Mouse (Mus musculus) liver, embryonic 14.5 days (tissue): ENCODE results near the gene Rnf220. TPM values are rescaled to one million over a fixed set of nuclear protein-coding genes. Genes with fewer than 3 reads are reported as not detected.

Experiments used
- ATAC-seq: fragments of 200-750 bp; cut with Nextera tagmentation; 2 replicates; pipeline ENCODE4 v1.8.0; 2017; ENCODE audit warnings: moderate number of reproducible peaks, mild to moderate bottlenecking, moderate library complexity; ENCODE audit not compliant: insufficient read depth
- DNase-seq, 3 experiments: peaks; one replicate each; pipeline ENCODE4 v3.0.0-alpha.2; 2012 to 2013; ENCODE audit warnings: low read depth in 3 of 3, low spot score in 3 of 3
- H3K27ac ChIP-seq: fragments of 300-500 bp; sonication (generic); 2 replicates; pipeline ENCODE4 v1.5.1; 2014; ENCODE audit warnings: moderate library complexity, mild to moderate bottlenecking, control low read depth, inconsistent platforms
- H3K27me3 ChIP-seq: fragments of 300-500 bp; sonication (generic); 2 replicates; pipeline ENCODE4 v1.6.1; 2014; ENCODE audit warnings: mild to moderate bottlenecking, low read length, moderate library complexity; ENCODE audit not compliant: control insufficient read depth, insufficient read depth
- H3K36me3 ChIP-seq: fragments of 300-500 bp; sonication (generic); replicated peaks from 2 replicates; pipeline ENCODE4 v1.6.1; 2014; ENCODE audit warnings: low read depth; ENCODE audit not compliant: control insufficient read depth, insufficient read depth
- H3K4me1 ChIP-seq, 2 experiments: fragments of 200-500 bp in 1 of 2; fragments of 300-500 bp in 1 of 2; sonication (generic) in 1 of 2; replicated peaks; 2 replicates each; pipeline ENCODE4 v1.6.1; 2012 to 2014; ENCODE audit warnings: antibody characterized with exemption in 1 of 2, inconsistent platforms in 1 of 2, low read length in 1 of 2; ENCODE audit not compliant: control insufficient read depth in 2 of 2, insufficient read depth in 2 of 2
- H3K4me2 ChIP-seq: fragments of 300-500 bp; sonication (generic); 2 replicates; pipeline ENCODE4 v1.6.1; 2014; ENCODE audit warnings: low read depth, mild to moderate bottlenecking, control low read depth, moderate library complexity
- H3K4me3 ChIP-seq, 2 experiments: fragments of 200-500 bp in 1 of 2; fragments of 300-500 bp in 1 of 2; sonication (generic) in 1 of 2; 2 replicates each; pipeline ENCODE4 v1.5.1; 2012 to 2014; ENCODE audit warnings: low read depth in 2 of 2, low read length in 2 of 2, mild to moderate bottlenecking in 2 of 2, control low read depth in 1 of 2, inconsistent platforms in 1 of 2, moderate library complexity in 1 of 2; ENCODE audit not compliant: insufficient read depth in 1 of 2
- H3K9ac ChIP-seq: fragments of 300-500 bp; sonication (generic); replicated peaks from 2 replicates; pipeline ENCODE4 v1.6.1; 2014; ENCODE audit warnings: mild to moderate bottlenecking, control low read depth, moderate library complexity
- H3K9me3 ChIP-seq: fragments of 300-500 bp; sonication (generic); 2 replicates; pipeline ENCODE4 v1.6.1; 2016; ENCODE audit warnings: low read length, mixed read lengths; ENCODE audit not compliant: control insufficient read depth
- CTCF ChIP-seq: IDR thresholded peaks from 2 replicates; pipeline ENCODE4 v1.5.1; 2016; ENCODE audit warnings: antibody characterized with exemption, low read depth, control low read depth
- EP300 ChIP-seq: IDR thresholded peaks from 2 replicates; pipeline ENCODE4 v1.6.1; 2016; ENCODE audit warnings: antibody characterized with exemption, low read depth
- WGBS: fragments of 180-500 bp; shearing (Covaris S2); extraction: QIAGEN DNeasy Blood & Tissue Kit; methylation state at CpG from one replicate; pipeline ENCODE4 v1.1.7; 2014; ENCODE audit not compliant: insufficient replicate concordance; 5-methylcytosine and 5-hydroxymethylcytosine counted together
- polyA plus RNA-seq, 2 experiments: library from polyadenylated mRNA; depleted of rRNA in 1 of 2; stranded (reverse) in 1 of 2; unstranded in 1 of 2; fragments of >200 nt; fragmentation: Nextera tagmentation in 1 of 2; extraction: Ambion mirVana in 1 of 2; gene quantifications; 2 replicates each; pipeline versions ENCODE4 v1.2.1 to v1.2.3; 2012 to 2014

The Rnf220 gene
- polyA plus RNA-seq, 2 experiments: 17.9 to 29.1 TPM

DNA sequence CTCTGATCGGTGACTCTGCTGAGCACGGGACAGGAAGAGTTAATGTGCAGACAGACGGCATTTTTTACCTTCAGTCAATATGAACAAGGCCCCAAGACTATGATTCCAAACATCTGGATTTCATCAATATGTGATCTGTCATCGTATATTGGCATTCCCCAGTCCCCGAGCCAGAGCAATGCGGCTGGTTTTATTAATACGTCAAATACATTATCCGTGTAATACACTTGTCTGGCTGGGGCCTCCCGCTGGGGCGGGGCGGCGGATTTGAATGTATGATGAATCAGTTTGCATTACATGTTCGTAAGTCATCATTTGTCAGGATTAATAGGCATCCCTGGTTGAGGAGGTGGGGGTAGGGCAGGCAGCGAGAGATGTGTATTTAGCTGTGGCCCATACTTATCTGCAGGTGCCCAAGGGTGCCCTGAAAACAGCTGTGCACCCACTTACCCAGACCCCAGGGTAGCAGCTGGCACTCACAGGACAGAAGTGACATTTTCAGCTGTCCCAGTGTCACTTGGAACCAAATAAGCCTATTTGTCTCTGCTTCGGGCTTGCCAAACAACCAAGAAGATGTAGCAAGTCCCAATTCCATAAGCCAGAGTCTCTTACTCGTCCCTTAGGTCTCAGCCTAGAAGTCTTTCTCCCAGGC lies 181.9 kb downstream of the Rnf220 start:
- Histone ChIP-seq H3K4me2 (no peak overlapping the region), H3K36me3 (no peaks in the 10 kb centered on the region), H3K9ac (no peak overlapping the region), H3K9me3 (no peaks in the 10 kb centered on the region), H3K4me1 (peaks cover 26 to 27% of the 10 kb centered on the region in 2 experiments), H3K4me3 (no peak overlapping the region), H3K27ac (no peak overlapping the region), H3K27me3 (peaks cover 10% of the 10 kb centered on the region)
- DNase-seq (no peak), ATAC-seq (no peak)
- 73% methylated on average over 16 of the region's 16 CpGs for WGBS
- no peak for TF ChIP-seq EP300
- no peak for TF ChIP-seq CTCF

- peaks cover 10% of the 10 kb centered on the region for H3K27me3 ChIP-seq
- TF ChIP-seq EP300 (no peak), CTCF (peak; percentile 87)
Observed at GRCm38 (mm10) chr4:117313085-117313424, 183.8 kb downstream of the Rnf220 start.

DNA sequence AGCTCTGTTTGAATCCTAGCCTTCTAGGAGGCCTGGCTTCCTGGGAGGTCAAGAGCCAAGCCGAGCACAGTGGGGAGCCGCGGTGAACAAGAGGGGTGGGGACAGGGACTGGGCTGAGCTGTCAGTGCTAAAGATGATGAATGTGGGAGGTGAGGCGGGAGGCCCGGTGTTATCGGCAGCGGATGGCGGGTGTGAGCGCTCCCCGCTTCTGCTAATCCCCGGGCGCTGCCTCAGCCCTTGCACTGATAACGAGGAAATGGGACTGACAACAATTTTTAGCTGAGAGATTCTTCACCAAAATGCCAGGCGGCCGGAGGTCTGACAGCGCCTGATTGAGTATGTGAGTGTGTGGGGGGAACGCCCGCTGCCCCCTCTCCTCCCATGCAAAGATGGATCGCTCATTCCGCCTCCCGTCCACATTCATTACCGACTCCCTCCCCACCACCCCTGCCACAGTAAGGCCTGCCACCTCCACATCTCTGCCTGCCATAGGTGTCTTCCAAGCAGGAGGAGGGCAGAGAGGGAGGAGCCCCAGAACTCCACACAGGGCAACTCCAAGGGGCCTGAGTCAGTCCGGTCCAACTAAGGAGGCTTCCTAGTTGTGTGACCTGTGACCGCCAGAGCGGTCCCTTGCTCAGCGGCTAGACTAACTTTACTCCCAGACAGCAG lies 184.3 kb downstream of the Rnf220 start:
- no peaks in the 10 kb centered on the region for H3K36me3 ChIP-seq
- peak overlapping the region; percentile 65 for H3K4me2 ChIP-seq
- peaks cover 26 to 27% of the 10 kb centered on the region in 2 experiments for H3K4me1 ChIP-seq
- H3K4me3 ChIP-seq: peak overlapping the region; percentile 40 to 55
- H3K27me3 ChIP-seq: peaks cover 7% of the 10 kb centered on the region
- DNase-seq (peak; percentile 76 to 78 (median 77)), ATAC-seq (peak; percentile 97)
- H3K9me3 ChIP-seq: no peaks in the 10 kb centered on the region; the same call in 1 of the 2 replicates
- TF ChIP-seq EP300: peak; percentile 77
- TF ChIP-seq CTCF: no peak
- H3K27ac ChIP-seq: peak overlapping the region; percentile 94
- H3K9ac ChIP-seq: peak overlapping the region; percentile 80
- WGBS: 6% methylated on average over 26 of the region's 26 CpGs

More at GRCm38 (mm10) chr4:117313085-117313424, 183.8 kb downstream of the Rnf220 start:
- peaks cover 26 to 27% of the 10 kb centered on the region in 2 experiments for H3K4me1 ChIP-seq
- no peaks in the 10 kb centered on the region; the same call in 1 of the 2 replicates for H3K9me3 ChIP-seq
- H3K27ac ChIP-seq: peak overlapping the region; percentile 94
- 0% methylated on average over 4 of the region's 4 CpGs for WGBS
- H3K4me2 ChIP-seq: peak overlapping the region; percentile 65
- ATAC-seq: peak; percentile 42
- H3K4me3 ChIP-seq: peak overlapping the region; percentile 40 to 55
- DNase-seq: peak in 1 of 3 experiments; percentile 45
- no peaks in the 10 kb centered on the region for H3K36me3 ChIP-seq
- H3K9ac ChIP-seq: peak overlapping the region; percentile 73

GRCm38 (mm10) chr4:117311891-117312290 lies 185.0 kb downstream of the Rnf220 start:
- Histone ChIP-seq H3K9me3 (no peaks in the 10 kb centered on the region; the same call in 1 of the 2 replicates), H3K27ac (peak overlapping the region; percentile 94), H3K4me3 (peak overlapping the region; percentile 12 to 40; a peak in 3 of 4 replicates), H3K27me3 (peaks cover 4% of the 10 kb centered on the region), H3K36me3 (no peaks in the 10 kb centered on the region), H3K4me2 (peak overlapping the region; percentile 65), H3K4me1 (peaks cover 26 to 27% of the 10 kb centered on the region in 2 experiments), H3K9ac (peak overlapping the region; percentile 80)
- DNase-seq (no peak), ATAC-seq (no peak)
- WGBS: 47% methylated on average over 5 of the region's 5 CpGs
- TF ChIP-seq EP300: no peak

DNA sequence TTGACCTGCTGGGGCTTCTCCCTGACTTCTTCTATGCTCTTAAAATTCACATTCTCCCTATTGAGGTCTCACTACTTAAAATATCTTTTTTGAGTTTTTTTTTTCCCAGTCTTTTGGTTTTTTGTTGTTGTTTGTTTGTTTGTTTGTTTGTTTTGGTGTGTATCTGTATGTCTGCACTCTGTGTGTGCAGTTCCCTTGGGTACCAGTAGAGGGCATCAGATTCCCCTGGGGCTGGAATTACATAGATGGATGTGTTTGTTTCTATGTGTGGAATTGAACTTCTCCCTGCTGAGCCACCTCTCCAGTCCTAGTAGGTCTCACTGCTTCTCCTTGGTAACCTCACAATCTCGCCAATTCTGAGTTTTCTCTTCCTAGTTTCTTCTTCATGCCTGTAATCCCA lies 187.4 kb downstream of the Rnf220 start:
- peaks cover 26 to 27% of the 10 kb centered on the region in 2 experiments for H3K4me1 ChIP-seq
- ATAC-seq (no peak), DNase-seq (no peak)
- TF ChIP-seq CTCF (peak; percentile 37; the same call in 1 of the 2 replicates), EP300 (no peak)
- H3K4me3 ChIP-seq: no peak overlapping the region
- H3K36me3 ChIP-seq: no peaks in the 10 kb centered on the region
- peaks cover 20% of the 10 kb centered on the region for H3K27me3 ChIP-seq
- WGBS: 93% methylated on average over 1 of the region's 1 CpGs
- H3K9ac ChIP-seq: no peak overlapping the region
- no peak overlapping the region for H3K27ac ChIP-seq
- H3K9me3 ChIP-seq: no peaks in the 10 kb centered on the region; the same call in 1 of the 2 replicates
- no peak overlapping the region for H3K4me2 ChIP-seq
